Mouse (Mus musculus) heart, adult 2 months (tissue): Measurements from ENCODE around the gene Farsb. TPM values are rescaled to one million over a fixed set of nuclear protein-coding genes. Genes with fewer than 3 reads are reported as not detected.

Experiments
- DNase-seq, 2 experiments: peaks; one replicate each; pipeline ENCODE4 v3.0.0; 2021
- H3K27ac ChIP-seq: fragments of 200-600 bp; 2 replicates; pipeline ENCODE4 v1.8.1; 2022
- H3K27me3 ChIP-seq: fragments of 200-500 bp; 2 replicates; pipeline ENCODE4 v1.6.1; 2012; ENCODE audit warnings: mild to moderate bottlenecking, low read length, inconsistent platforms, mixed read lengths; ENCODE audit not compliant: control insufficient read depth, insufficient read depth
- H3K36me3 ChIP-seq: fragments of 200-500 bp; 2 replicates; pipeline ENCODE4 v1.6.1; 2012; ENCODE audit warnings: low read length, inconsistent platforms; ENCODE audit not compliant: control insufficient read depth, insufficient read depth
- H3K4me1 ChIP-seq: fragments of 200-500 bp; 2 replicates; pipeline ENCODE4 v1.6.1; 2011; ENCODE audit warnings: low read length; ENCODE audit not compliant: control insufficient read depth, insufficient read depth
- H3K4me3 ChIP-seq: fragments of 200-600 bp; 2 replicates; pipeline ENCODE4 v1.8.1; 2022
- H3K79me2 ChIP-seq: fragments of 200-500 bp; replicated peaks from 2 replicates; pipeline ENCODE4 v1.6.1; 2012; ENCODE audit warnings: mild to moderate bottlenecking, inconsistent platforms, low read length, moderate library complexity, mixed read lengths; ENCODE audit not compliant: control insufficient read depth, insufficient read depth
- H3K9ac ChIP-seq: fragments of 200-500 bp; 2 replicates; pipeline ENCODE4 v1.6.1; 2012; ENCODE audit warnings: low read depth, mild to moderate bottlenecking, control low read depth, inconsistent platforms, low read length, mixed read lengths
- CTCF ChIP-seq: fragments of 200-600 bp; IDR thresholded peaks from 2 replicates; pipeline ENCODE4 v1.8.1; 2022; ENCODE audit warnings: antibody characterized with exemption, mild to moderate bottlenecking, moderate library complexity
- EP300 ChIP-seq: fragments of 200-500 bp; IDR thresholded peaks from 2 replicates; pipeline ENCODE4 v1.6.1; 2011; ENCODE audit warnings: low read depth, low read length, control low read depth; ENCODE audit not compliant: insufficient read depth
- POLR2A ChIP-seq: fragments of 200-500 bp; IDR thresholded peaks from 2 replicates; pipeline ENCODE4 v1.6.1; 2011; ENCODE audit warnings: mild to moderate bottlenecking, low read depth, low read length, control low read depth; ENCODE audit not compliant: insufficient read depth
- WGBS: fragments of 180-500 bp; shearing (Covaris S2); methylation state at CpG from one replicate; pipeline ENCODE4 v1.1.7; 2018; 5-methylcytosine and 5-hydroxymethylcytosine counted together
- intact Hi-C: fragments of 180-260 bp; cut with DNase I; formaldehyde crosslinking; loops from one replicate; pipeline ENCODE4 v1.15.1; 2025
- polyA plus RNA-seq: library from polyadenylated mRNA; depleted of rRNA; stranded (reverse); fragments of >200 nt; gene quantifications from 2 replicates; pipeline ENCODE4 v1.2.3, GENCODE M21; 2012
- total RNA-seq, 2 experiments: library from RNA; stranded (reverse); gene quantifications; 2 replicates each; pipeline ENCODE4 v1.2.3; 2021

Gene Farsb
- total and polyA plus RNA-seq, 3 experiments, result 18.6 to 49.1 (median 46.7) TPM

DNA sequence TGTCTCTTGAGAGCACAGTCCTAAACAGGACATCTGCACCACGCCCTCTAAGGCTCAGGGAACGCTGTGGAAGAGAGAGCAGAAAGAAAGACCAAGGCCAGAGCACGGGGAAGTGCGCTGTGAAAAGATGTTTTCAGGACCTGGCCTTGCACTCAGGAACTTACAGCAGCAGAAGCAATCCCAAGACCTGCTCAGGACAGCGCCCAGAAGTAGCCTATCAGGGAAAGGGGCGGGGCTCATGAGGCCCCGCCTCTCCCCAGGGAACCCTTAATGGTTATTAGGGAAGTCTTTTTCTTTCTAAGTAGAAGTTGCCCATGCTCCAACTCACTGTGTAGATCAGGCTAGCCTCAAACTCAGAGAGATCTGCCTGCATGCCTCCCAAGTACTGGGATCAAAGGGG is 76.0 kb downstream of the Farsb start:
- Histone ChIP-seq H3K4me1 (no peaks in the 10 kb centered on the region), H3K27ac (no peak overlapping the region), H3K79me2 (no peaks in the 10 kb centered on the region), H3K27me3 (no peaks in the 10 kb centered on the region), H3K9ac (no peak overlapping the region), H3K4me3 (no peak overlapping the region), H3K36me3 (no peaks in the 10 kb centered on the region)
- 28% methylated on average over 7 of the region's 7 CpGs for WGBS
- intact Hi-C loops, result no loop called here
- DNase-seq, result no peak
- no peak for TF ChIP-seq CTCF
- no peak for TF ChIP-seq POLR2A

GRCm38 (mm10) chr1:78409396-78409795 is 79.3 kb downstream of the Farsb start:
- intact Hi-C loops, result no loop called here
- DNase-seq, result no peak
- Histone ChIP-seq H3K79me2 (no peaks in the 10 kb centered on the region), H3K4me3 (no peak overlapping the region), H3K27me3 (no peaks in the 10 kb centered on the region), H3K4me1 (no peaks in the 10 kb centered on the region), H3K36me3 (no peaks in the 10 kb centered on the region), H3K27ac (no peak overlapping the region), H3K9ac (no peak overlapping the region)
- WGBS, result 85% methylated on average over 2 of the region's 2 CpGs
- no peak for TF ChIP-seq EP300
- TF ChIP-seq POLR2A, result no peak
- no peak for TF ChIP-seq CTCF

GRCm38 (mm10) chr1:78401413-78401812 is 87.3 kb downstream of the Farsb start:
- no peak for DNase-seq
- Histone ChIP-seq H3K79me2 (no peaks in the 10 kb centered on the region), H3K27ac (no peak overlapping the region), H3K4me3 (no peak overlapping the region), H3K36me3 (no peaks in the 10 kb centered on the region), H3K4me1 (peaks cover under 1% of the 10 kb centered on the region; the same call in 1 of the 2 replicates), H3K9ac (no peak overlapping the region), H3K27me3 (no peaks in the 10 kb centered on the region)
- intact Hi-C loops, result no loop called here
- 93% methylated on average over 4 of the region's 4 CpGs for WGBS
- TF ChIP-seq EP300, result no peak
- no peak for TF ChIP-seq POLR2A
- no peak for TF ChIP-seq CTCF

- no peak for DNase-seq
- Histone ChIP-seq H3K9ac (no peak overlapping the region), H3K4me3 (no peak overlapping the region), H3K4me1 (peaks cover 1% of the 10 kb centered on the region; the same call in 1 of the 2 replicates), H3K27me3 (no peaks in the 10 kb centered on the region), H3K27ac (no peak overlapping the region), H3K36me3 (no peaks in the 10 kb centered on the region), H3K79me2 (no peaks in the 10 kb centered on the region)
- TF ChIP-seq POLR2A (no peak), CTCF (no peak), EP300 (no peak)
- intact Hi-C loops, result no loop called here
- 41% methylated on average over 3 of the region's 3 CpGs for WGBS
Measured at GRCm38 (mm10) chr1:78399755-78400154, 88.9 kb downstream of the Farsb start.

DNA sequence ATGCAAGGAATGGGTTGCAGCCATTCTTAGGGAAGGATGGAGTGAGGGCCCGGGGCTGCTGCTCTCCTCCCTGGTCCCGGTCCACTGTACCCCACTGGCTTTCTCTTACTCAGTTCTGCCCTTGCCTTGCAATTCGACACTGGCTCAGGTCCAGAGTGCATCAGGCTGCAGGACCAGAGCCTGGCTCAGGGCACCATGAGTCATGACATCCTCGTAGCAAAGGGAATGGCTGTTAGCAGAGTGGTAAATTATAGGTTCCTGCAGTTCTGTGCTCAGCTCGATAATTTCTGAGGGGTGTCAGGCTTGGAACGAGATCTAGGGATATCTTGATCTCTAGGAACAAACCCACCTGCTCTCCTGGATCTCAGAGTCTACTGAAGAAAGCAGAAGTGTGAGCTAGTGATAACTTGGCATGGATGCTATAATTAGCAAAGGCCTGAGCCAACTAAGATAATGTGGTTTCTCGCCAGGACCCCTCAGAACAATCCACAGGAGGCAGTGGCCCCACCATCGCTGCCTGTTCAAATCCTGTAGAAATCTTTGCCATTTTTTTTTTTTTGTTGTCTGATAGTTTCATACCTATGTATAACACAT is 92.3 kb downstream of the Farsb start:
- Histone ChIP-seq H3K9ac (no peak overlapping the region), H3K79me2 (no peaks in the 10 kb centered on the region), H3K36me3 (no peaks in the 10 kb centered on the region), H3K27ac (no peak overlapping the region), H3K27me3 (no peaks in the 10 kb centered on the region), H3K4me1 (peaks cover 1% of the 10 kb centered on the region; the same call in 1 of the 2 replicates), H3K4me3 (no peak overlapping the region)
- intact Hi-C loops, result no loop called here
- TF ChIP-seq CTCF, result no peak
- no peak for TF ChIP-seq POLR2A
- no peak for TF ChIP-seq EP300
- no peak for DNase-seq
- WGBS, result 32% methylated on average over 8 of the region's 8 CpGs

GRCm38 (mm10) chr1:78395737-78396136 is 93.0 kb downstream of the Farsb start:
- H3K79me2 ChIP-seq, result no peaks in the 10 kb centered on the region
- H3K27me3 ChIP-seq, result no peaks in the 10 kb centered on the region

More at GRCm38 (mm10) chr1:78395737-78396136, 93.0 kb downstream of the Farsb start:
- DNase-seq, result no peak
- 57% methylated on average over 6 of the region's 6 CpGs for WGBS
- intact Hi-C loops, result no loop called here
- H3K4me3 ChIP-seq, result no peak overlapping the region
- no peak overlapping the region for H3K9ac ChIP-seq
- H3K4me1 ChIP-seq, result peaks cover 1% of the 10 kb centered on the region; the same call in 1 of the 2 replicates
- no peak overlapping the region for H3K27ac ChIP-seq
- H3K36me3 ChIP-seq, result no peaks in the 10 kb centered on the region
- TF ChIP-seq CTCF (no peak), POLR2A (no peak), EP300 (no peak)
